1 mouse cellular context compared by ENCODE assay signal in genomic region chr5:140505208-140505780, GRCm38 (mm10).
TF ChIP-seq lines count a peak whose summit lies in the region.

TSS of gene Chst12 (plus strand) at chr5:140505550.

TF ChIP-seq in CH12.LX, 34 proteins besides CTCF, POLR2A, EP300 and RAD21 (continued from another document):
- TF ChIP-seq GABPA (IDR thresholded peaks at IDR 0.05; ENCODE audit: insufficient replicate concordance, low read depth, low read length) = no peak
- TF ChIP-seq KAT2A (IDR thresholded peaks at IDR 0.05; ENCODE audit: insufficient replicate concordance, low read length) = no peak
- no peak for TF ChIP-seq IRF4 (IDR thresholded peaks at IDR 0.05; ENCODE audit: low read depth, low read length)
- TF ChIP-seq TBP (conservative IDR thresholded peaks at IDR 0.05; ENCODE audit: low read depth, low read length) = 0 out of 2 replicates have a peak, but pooled peaks have one; percentile 39
- peak; percentile 80; the same call in 1 of the 2 replicates for TF ChIP-seq POLR2AphosphoS2 (IDR thresholded peaks at IDR 0.05; ENCODE audit: low read depth, low read length)
- no peak for TF ChIP-seq PAX5 (IDR thresholded peaks at IDR 0.05; ENCODE audit: low read length)
- peak; percentile 65 for TF ChIP-seq HCFC1 (IDR thresholded peaks at IDR 0.05; ENCODE audit: low read depth, low read length)
- TF ChIP-seq JUN (IDR thresholded peaks at IDR 0.05; ENCODE audit: insufficient read depth, low read depth, low read length) = no peak
- TF ChIP-seq CHD2 (IDR thresholded peaks at IDR 0.05; ENCODE audit: low read length) = peak; percentile 98
- TF ChIP-seq NELFE (IDR thresholded peaks at IDR 0.05; ENCODE audit: low read depth, low read length) = peak; percentile 80
- TF ChIP-seq ELF1 (IDR thresholded peaks at IDR 0.05; ENCODE audit: low read depth, low read length) = peak; percentile 31; the same call in 1 of the 2 replicates
